Mouse (Mus musculus): ENCODE results near the gene 9230102O04Rik. TPM values are rescaled to one million over a fixed set of nuclear protein-coding genes. Genes with fewer than 3 reads are reported as not detected.

9230102O04Rik gene
- polyA plus RNA-seq, 1 experiment from 2014 or later, result not detected

DNA sequence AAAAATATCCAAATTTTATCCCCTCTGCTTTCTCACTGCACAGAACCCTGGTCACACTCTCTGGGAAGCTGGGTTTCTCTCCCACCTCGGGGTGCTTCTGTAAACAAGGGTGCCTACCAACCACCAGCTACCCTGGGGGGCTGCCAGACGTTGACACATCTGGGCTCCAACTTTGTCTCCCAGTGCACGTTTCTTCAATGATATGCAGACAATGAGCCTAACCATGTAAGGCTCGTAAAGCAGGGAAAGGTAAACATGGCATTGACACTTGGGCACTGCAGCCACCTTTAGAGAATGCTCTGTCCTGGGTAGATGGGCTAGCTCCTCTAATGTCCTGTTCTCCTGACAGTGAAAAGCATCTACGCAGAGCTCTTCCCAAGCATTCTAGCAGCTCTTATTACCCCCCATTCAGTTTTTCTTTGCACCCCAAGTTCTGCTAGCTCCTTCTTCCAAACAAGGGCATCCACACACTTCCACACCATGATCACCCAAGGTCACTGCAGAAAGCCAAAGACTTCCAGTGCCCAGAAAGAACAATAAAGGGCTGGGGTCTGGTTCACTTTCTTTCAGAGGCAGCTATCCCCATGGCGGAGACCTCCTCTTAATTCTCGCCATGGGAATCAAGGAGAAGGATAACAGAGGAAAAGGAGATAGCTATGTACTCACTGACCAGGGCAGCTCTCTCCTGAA lies 2.3 kb downstream of the 9230102O04Rik start:
- no peaks in the 10 kb centered on the region for H3K9me3 ChIP-seq (ENCODE audit: control insufficient read depth)
- H3K36me3 ChIP-seq (ENCODE audit: control insufficient read depth, insufficient read depth), result no peaks in the 10 kb centered on the region
- ATAC-seq, result no peak
- H3K27me3 ChIP-seq (replicated peaks; ENCODE audit: control insufficient read depth, insufficient read depth, low read length), result peaks cover 92% of the 10 kb centered on the region
- H3K4me1 ChIP-seq (replicated peaks; ENCODE audit: control insufficient read depth, insufficient read depth, low read length), result no peaks in the 10 kb centered on the region
- no peak for TF ChIP-seq CTCF (IDR thresholded peaks at IDR 0.05; ENCODE audit: low read depth)
- no peak overlapping the region for H3K4me2 ChIP-seq (replicated peaks; ENCODE audit: low read depth)
- WGBS, result 4% methylated on average over 7 of the region's 7 CpGs
- H3K9ac ChIP-seq (ENCODE audit: low read depth, low read length), result no peak overlapping the region
- H3K4me3 ChIP-seq (ENCODE audit: low read depth, low read length), result no peak overlapping the region
- H3K27ac ChIP-seq (ENCODE audit: low read depth, low read length), result no peak overlapping the region

DNA sequence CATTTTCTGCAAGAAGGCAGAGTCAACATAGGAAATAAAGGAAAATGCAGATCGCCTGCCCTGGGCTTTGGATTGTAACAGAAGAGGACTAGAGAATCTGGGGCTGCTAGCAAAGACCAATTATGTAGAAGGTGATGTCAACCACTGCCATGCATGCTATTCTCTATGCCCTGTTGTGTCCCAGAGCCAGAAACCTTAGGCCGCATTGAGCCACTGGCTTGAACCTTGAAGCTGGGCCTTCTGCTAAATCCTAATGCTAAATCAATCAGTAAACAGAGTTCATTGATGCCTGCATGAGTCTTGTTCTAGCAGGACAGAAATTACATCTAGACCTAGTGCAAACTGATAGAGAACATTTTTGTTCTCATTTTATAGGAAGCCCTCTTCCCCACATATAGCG lies 3.3 kb downstream of the 9230102O04Rik start:
- no peak overlapping the region for H3K9ac ChIP-seq (ENCODE audit: low read depth, low read length)
- H3K4me1 ChIP-seq (replicated peaks; ENCODE audit: control insufficient read depth, insufficient read depth, low read length), result no peaks in the 10 kb centered on the region
- no peaks in the 10 kb centered on the region for H3K36me3 ChIP-seq (ENCODE audit: control insufficient read depth, insufficient read depth)
- H3K27ac ChIP-seq (ENCODE audit: low read depth, low read length), result no peak overlapping the region
- 23% methylated on average over 3 of the region's 3 CpGs for WGBS
- ATAC-seq, result no peak
- no peak overlapping the region for H3K4me2 ChIP-seq (replicated peaks; ENCODE audit: low read depth)
- peaks cover 97% of the 10 kb centered on the region for H3K27me3 ChIP-seq (replicated peaks; ENCODE audit: control insufficient read depth, insufficient read depth, low read length)
- H3K4me3 ChIP-seq (ENCODE audit: low read depth, low read length), result no peak overlapping the region
- TF ChIP-seq CTCF (IDR thresholded peaks at IDR 0.05; ENCODE audit: low read depth), result no peak
- no peaks in the 10 kb centered on the region for H3K9me3 ChIP-seq (ENCODE audit: control insufficient read depth)

DNA sequence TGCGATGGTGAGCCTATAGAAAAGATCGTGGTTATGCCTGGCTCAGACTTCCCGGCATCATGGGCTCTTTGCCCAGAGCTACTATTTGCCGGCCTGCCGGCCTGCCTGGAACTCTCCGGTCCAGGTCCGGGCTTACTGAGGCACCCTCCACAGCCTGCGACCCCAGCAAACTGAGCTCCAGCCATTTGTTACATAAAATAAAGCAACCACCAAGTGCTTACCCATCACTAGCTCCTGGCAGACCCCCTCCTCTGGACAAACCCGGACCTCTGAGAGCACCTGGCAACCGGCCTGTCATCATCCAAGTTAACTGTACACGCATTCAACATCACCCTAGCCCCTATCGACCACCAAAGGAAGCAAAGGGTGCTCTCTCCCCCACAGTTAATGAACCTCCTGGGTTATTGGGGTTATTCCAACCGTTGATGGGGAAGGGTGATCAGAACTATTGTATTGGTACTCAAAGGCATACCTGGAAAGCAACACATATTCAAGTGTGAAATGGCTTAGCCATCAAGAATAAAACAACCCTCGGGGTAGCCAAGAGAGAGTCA lies 4.0 kb downstream of the 9230102O04Rik start:
- Histone ChIP-seq H3K4me2 (replicated peaks; ENCODE audit: low read depth) (no peak overlapping the region), H3K27ac (ENCODE audit: low read depth, low read length) (no peak overlapping the region), H3K9ac (ENCODE audit: low read depth, low read length) (no peak overlapping the region), H3K36me3 (ENCODE audit: control insufficient read depth, insufficient read depth) (no peaks in the 10 kb centered on the region), H3K4me3 (ENCODE audit: low read depth, low read length) (no peak overlapping the region), H3K9me3 (ENCODE audit: control insufficient read depth) (no peaks in the 10 kb centered on the region), H3K27me3 (replicated peaks; ENCODE audit: control insufficient read depth, insufficient read depth, low read length) (peaks cover 97% of the 10 kb centered on the region), H3K4me1 (replicated peaks; ENCODE audit: control insufficient read depth, insufficient read depth, low read length) (no peaks in the 10 kb centered on the region)
- no peak for ATAC-seq
- WGBS, result 5% methylated on average over 14 of the region's 14 CpGs
- no peak for TF ChIP-seq CTCF (IDR thresholded peaks at IDR 0.05; ENCODE audit: low read depth)

DNA sequence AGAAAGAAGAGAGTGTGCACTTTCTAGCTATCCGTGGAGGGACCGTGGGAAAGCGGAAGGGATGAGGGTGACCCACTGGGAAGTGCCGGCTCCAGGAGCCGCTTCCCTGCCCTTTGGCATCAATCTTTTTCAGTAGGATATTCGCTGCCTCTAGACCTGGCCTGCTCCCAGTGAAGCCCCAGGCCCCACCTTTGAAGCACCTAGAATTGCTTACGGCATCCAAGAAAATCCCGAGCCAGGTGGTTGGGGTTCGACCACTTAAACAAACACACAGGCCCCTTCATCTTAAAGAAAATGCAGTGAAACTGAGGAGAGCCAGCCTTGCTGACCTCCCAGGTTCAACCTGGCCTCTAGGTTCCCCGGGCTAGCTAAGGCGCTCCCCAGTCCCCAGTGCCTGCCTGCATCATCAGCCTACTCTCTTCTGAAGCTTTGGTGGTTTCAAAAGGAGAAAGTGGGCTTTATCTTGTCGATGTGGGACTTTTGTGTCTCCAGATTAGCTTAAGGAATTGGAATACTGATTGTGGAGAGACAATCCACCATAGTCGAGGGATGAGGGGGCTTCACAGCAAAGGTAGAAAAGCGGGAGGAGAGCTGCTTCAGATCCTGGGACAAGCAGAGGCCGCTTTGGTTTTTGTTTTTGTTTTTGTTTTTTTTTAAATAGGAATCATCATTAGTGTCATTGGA lies 4.7 kb downstream of the 9230102O04Rik start:
- no peak overlapping the region for H3K4me2 ChIP-seq (replicated peaks; ENCODE audit: low read depth)
- H3K4me3 ChIP-seq (ENCODE audit: low read depth, low read length), result peak overlapping the region; percentile 14; the same call in 1 of the 2 replicates

DNA sequence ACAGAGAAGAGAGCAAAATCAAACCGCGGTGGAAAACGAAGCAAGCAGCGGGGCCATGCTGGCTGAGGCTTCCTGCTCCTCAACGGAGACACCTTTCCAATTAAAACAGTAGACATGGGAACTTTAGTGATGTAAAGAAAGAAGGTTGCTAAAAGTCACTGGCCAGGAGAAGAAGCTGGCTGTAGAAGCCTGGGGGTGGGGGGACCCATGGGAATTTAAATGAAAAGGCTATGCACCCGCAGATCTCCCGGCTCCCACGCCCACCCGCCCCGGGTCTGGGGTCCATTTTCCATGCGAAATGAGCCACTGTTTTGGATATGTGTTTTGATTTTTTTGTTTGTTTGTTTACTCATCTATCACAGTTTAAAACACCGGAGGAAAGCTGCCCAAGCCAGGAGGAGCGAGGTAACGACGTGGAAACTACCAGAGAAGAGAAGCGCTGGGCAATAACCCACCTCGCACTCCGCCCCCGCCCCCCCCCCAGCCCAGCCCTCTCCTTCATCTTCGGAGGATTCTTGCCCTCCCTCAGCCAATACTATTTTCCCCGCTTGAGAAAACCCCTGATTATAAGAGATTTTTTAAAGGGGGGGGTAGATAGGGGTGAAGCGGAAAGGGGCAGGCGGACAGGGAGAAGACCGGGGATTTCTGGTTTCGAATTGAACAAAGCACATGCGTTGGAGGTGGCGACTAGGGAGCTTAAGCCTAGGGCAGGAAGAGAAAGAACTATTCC lies 5.4 kb downstream of the 9230102O04Rik start:
- TF ChIP-seq CTCF (IDR thresholded peaks at IDR 0.05; ENCODE audit: low read depth), result no peak
- Histone ChIP-seq H3K4me3 (ENCODE audit: low read depth, low read length) (peak overlapping the region; percentile 14), H3K27ac (ENCODE audit: low read depth, low read length) (no peak overlapping the region), H3K27me3 (replicated peaks; ENCODE audit: control insufficient read depth, insufficient read depth, low read length) (peaks cover 95% of the 10 kb centered on the region), H3K4me1 (replicated peaks; ENCODE audit: control insufficient read depth, insufficient read depth, low read length) (no peaks in the 10 kb centered on the region), H3K9me3 (ENCODE audit: control insufficient read depth) (no peaks in the 10 kb centered on the region), H3K36me3 (ENCODE audit: control insufficient read depth, insufficient read depth) (no peaks in the 10 kb centered on the region), H3K9ac (ENCODE audit: low read depth, low read length) (no peak overlapping the region), H3K4me2 (replicated peaks; ENCODE audit: low read depth) (no peak overlapping the region)
- no peak for ATAC-seq
- WGBS, result 3% methylated on average over 26 of the region's 27 CpGs

More for the DNA sequence above, 4.7 kb downstream of the 9230102O04Rik start:
- Histone ChIP-seq H3K9ac (ENCODE audit: low read depth, low read length) (no peak overlapping the region), H3K36me3 (ENCODE audit: control insufficient read depth, insufficient read depth) (no peaks in the 10 kb centered on the region), H3K4me1 (replicated peaks; ENCODE audit: control insufficient read depth, insufficient read depth, low read length) (no peaks in the 10 kb centered on the region), H3K27me3 (replicated peaks; ENCODE audit: control insufficient read depth, insufficient read depth, low read length) (peaks cover 97% of the 10 kb centered on the region), H3K9me3 (ENCODE audit: control insufficient read depth) (no peaks in the 10 kb centered on the region), H3K27ac (ENCODE audit: low read depth, low read length) (no peak overlapping the region)
- WGBS, result 3% methylated on average over 15 of the region's 15 CpGs
- ATAC-seq, result no peak
- TF ChIP-seq CTCF (IDR thresholded peaks at IDR 0.05; ENCODE audit: low read depth), result no peak

Measured in intestine, postnatal 0 days (tissue).